Mouse (Mus musculus) lung, postnatal 25 days (tissue): ENCODE measurements around the gene Gm20388.
"Not testable (repeated sequence)": the region's sequence is repeated elsewhere in the genome, so short reads cannot be mapped to it uniquely, and the experiment has no call there.

Source experiments
- DNase-seq: peaks from one replicate; pipeline ENCODE4 v3.0.0; 2022; ENCODE audit warnings: low spot score

Gene Gm20388

GRCm38 (mm10) chr8:123415967-123416943 lies 3505.6 kb downstream of the Gm20388 start:
- DNase-seq: no peak

- no peak for DNase-seq
These were observed 3506.4 kb downstream of the Gm20388 start for GRCm38 (mm10) chr8:123416944-123417555.

GRCm38 (mm10) chr8:123419711-123420110 lies 3509.1 kb downstream of the Gm20388 start:
- no peak for DNase-seq

- no peak for DNase-seq
These were observed 3510.1 kb downstream of the Gm20388 start for GRCm38 (mm10) chr8:123420525-123421281.

GRCm38 (mm10) chr8:123421325-123421724 lies 3510.7 kb downstream of the Gm20388 start:
- no peak for DNase-seq

- DNase-seq: peak; percentile 60
These were observed 3511.6 kb downstream of the Gm20388 start for GRCm38 (mm10) chr8:123422056-123422780.

- DNase-seq: no peak
These were observed 3512.1 kb downstream of the Gm20388 start for GRCm38 (mm10) chr8:123422781-123423159.

GRCm38 (mm10) chr8:123423441-123423840 lies 3512.8 kb downstream of the Gm20388 start, which contains the start of gene Def8:
Def8 (plus strand) TSS chr8:123423527.
- DNase-seq: no peak

GRCm38 (mm10) chr8:123426511-123427509 lies 3516.2 kb downstream of the Gm20388 start:
- DNase-seq: no peak

GRCm38 (mm10) chr8:123427639-123428275 lies 3517.1 kb downstream of the Gm20388 start:
- no peak for DNase-seq

- DNase-seq: no peak
These were observed 3517.8 kb downstream of the Gm20388 start for GRCm38 (mm10) chr8:123428343-123428893.

GRCm38 (mm10) chr8:123428939-123429721 lies 3518.5 kb downstream of the Gm20388 start:
- no peak for DNase-seq

GRCm38 (mm10) chr8:123429722-123430013 lies 3519.0 kb downstream of the Gm20388 start:
- not testable (repeated sequence) for DNase-seq

- DNase-seq: not testable (repeated sequence)
These were observed 3520.3 kb downstream of the Gm20388 start for GRCm38 (mm10) chr8:123430936-123431335.

- no peak for DNase-seq
These were observed 3521.2 kb downstream of the Gm20388 start for GRCm38 (mm10) chr8:123431616-123432365.

- DNase-seq: no peak
These were observed 3521.7 kb downstream of the Gm20388 start for GRCm38 (mm10) chr8:123432381-123432780.

GRCm38 (mm10) chr8:123433241-123433974 lies 3522.8 kb downstream of the Gm20388 start:
- not testable (repeated sequence) for DNase-seq
